19 mouse cellular contexts compared by ENCODE assay signal in genomic region chr1:33040740-33041139, GRCm38 (mm10).
"Had no signal": no experiment of that assay in that cellular context is flagged by ENCODE, and none has a peak within 500 bp of the region (broad histone marks: within the 10 kb centered on the region; RNA-seq: fewer than 3 reads in every experiment).

No protein-coding gene starts in this region.

- ATAC-seq: midbrain, embryonic 15.5 days had no signal

- H3K36me3 ChIP-seq: kidney, embryonic 15.5 days; liver, embryonic 13.5 days; midbrain, embryonic 15.5 days; neural tube, embryonic 13.5 days had no signal

- H3K9ac ChIP-seq: kidney, embryonic 15.5 days; liver, embryonic 13.5 days; midbrain, embryonic 15.5 days; neural tube, embryonic 13.5 days had no signal

- H3K27me3 ChIP-seq: kidney, embryonic 15.5 days; liver, embryonic 13.5 days; midbrain, embryonic 15.5 days; neural tube, embryonic 13.5 days had no signal

- DNase-seq: kidney, postnatal 10 days; kidney, postnatal 36 days; liver, embryonic 13.5 days; lung, adult 2 months; lung, postnatal 14 days; lung, postnatal 4 days; right cerebral cortex, adult 18-20 months; right cerebral cortex, postnatal 14 days; right cerebral cortex, postnatal 4 days; thymus, adult 2 months; thymus, postnatal 14 days; thymus, postnatal 4 days had no signal

- H3K27ac ChIP-seq: kidney, embryonic 15.5 days; left cerebral cortex, adult 2 months; liver, embryonic 13.5 days; midbrain, embryonic 15.5 days; neural tube, embryonic 13.5 days; stomach, postnatal 0 days had no signal

- H3K9me3 ChIP-seq: kidney, embryonic 15.5 days; liver, embryonic 13.5 days; midbrain, embryonic 15.5 days; neural tube, embryonic 13.5 days had no signal

- H3K4me1 ChIP-seq: kidney, embryonic 15.5 days; liver, embryonic 13.5 days; midbrain, embryonic 15.5 days had no signal

- H3K4me3 ChIP-seq: kidney, embryonic 15.5 days; left cerebral cortex, adult 2 months; liver, embryonic 13.5 days; midbrain, embryonic 15.5 days; myocyte; neural tube, embryonic 13.5 days had no signal

- H3K4me2 ChIP-seq: kidney, embryonic 15.5 days; liver, embryonic 13.5 days; midbrain, embryonic 11.5 days; midbrain, embryonic 15.5 days; neural tube, embryonic 13.5 days had no signal
